Mouse (Mus musculus) B cell, adult 62 days (primary cell): ENCODE data around the gene Clec4n. TPM values are rescaled to one million over a fixed set of nuclear protein-coding genes. Genes with fewer than 3 reads are reported as not detected.

Experiments used
- total RNA-seq: library from RNA; stranded (reverse); gene quantifications from 4 replicates; pipeline ENCODE4 v1.2.4, GENCODE M21; 2023

The Clec4n gene
- total RNA-seq: 0.72 to 1.3 TPM in 2 of 4 replicates, not detected in the others

DNA sequence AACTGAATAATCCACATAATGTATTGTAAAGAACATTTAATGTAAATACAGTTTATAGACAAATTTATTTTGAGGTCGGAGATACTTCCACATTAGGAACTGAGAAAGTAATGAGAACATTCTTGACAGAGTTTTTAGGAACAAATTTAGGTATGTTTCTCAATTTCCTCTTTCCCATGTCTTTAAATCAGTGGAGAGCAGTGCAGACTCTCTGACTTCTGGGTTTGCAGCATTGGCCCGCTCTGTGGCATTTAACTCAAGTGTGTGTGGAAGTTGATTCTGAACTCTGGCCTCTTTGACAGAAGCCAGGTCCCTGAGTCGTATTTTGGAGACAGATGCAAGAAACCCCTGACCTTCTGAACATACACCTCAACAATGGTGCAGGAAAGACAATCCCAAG lies at the start of gene Clec4n:
Gene Clec4n, plus strand, starts transcription at position 200 of the 400 bp plus-strand sequence.

GRCm38 (mm10) chr6:123261555-123262161 lies 32.0 kb downstream of the Clec4n start, which contains the start of gene Clec4d:
TSS of gene Clec4d (plus strand) at chr6:123262111.

GRCm38 (mm10) chr6:123289753-123290152 lies 60.1 kb downstream of the Clec4n start, which contains the start of gene Clec4e:
TSS of gene Clec4e (minus strand) at chr6:123289870.

Other genes starting within 250 kb of the Clec4n start
- gene Clec4a4, start 239.5 kb upstream of the Clec4n start, total RNA-seq: not detected in 4 replicates
- gene Clec4b1, start 179.9 kb upstream of the Clec4n start, total RNA-seq: not detected in 4 replicates
- 1.5 to 3.7 TPM (median 1.9 TPM) in 4 replicates for gene Clec4a2, start 123.4 kb upstream of the Clec4n start, total RNA-seq
- not detected in 4 replicates for gene Clec4b2, start 57.0 kb upstream of the Clec4n start, total RNA-seq
- not detected in 4 replicates for gene Clec4d, start 32.3 kb downstream of the Clec4n start, total RNA-seq
- 0.73 TPM in 1 of 4 replicates, not detected in the others for gene Clec4e, start 60.0 kb downstream of the Clec4n start, total RNA-seq
- gene Vmn2r19, start 78.5 kb downstream of the Clec4n start, total RNA-seq: not detected in 4 replicates
- gene Vmn2r20, start 188.3 kb downstream of the Clec4n start, total RNA-seq: not detected in 4 replicates